Mouse (Mus musculus) spleen, adult 2 months (tissue): ENCODE data around the gene Ppm1g. TPM values are rescaled to one million over a fixed set of nuclear protein-coding genes. Genes with fewer than 3 reads are reported as not detected.

Source experiments
- DNase-seq, 2 experiments: peaks; one replicate each; pipeline versions ENCODE4 v3.0.0 to v3.0.0-alpha.2; 2012 to 2021; ENCODE audit warnings: low spot score in 2 of 2, low read depth in 1 of 2
- H3K27ac ChIP-seq: fragments of 200-500 bp; 2 replicates; pipeline ENCODE4 v1.5.1; 2012; ENCODE audit warnings: low read length, inconsistent platforms; ENCODE audit not compliant: insufficient read depth
- H3K27me3 ChIP-seq: fragments of 200-500 bp; 2 replicates; pipeline ENCODE4 v1.6.1; 2012; ENCODE audit warnings: mild to moderate bottlenecking, moderate library complexity, low read length, inconsistent platforms; ENCODE audit not compliant: control insufficient read depth, insufficient read depth
- H3K36me3 ChIP-seq: fragments of 200-500 bp; 2 replicates; pipeline ENCODE4 v1.6.1; 2012; ENCODE audit warnings: mild to moderate bottlenecking, low read length, inconsistent platforms; ENCODE audit not compliant: control insufficient read depth, insufficient read depth
- H3K4me1 ChIP-seq: fragments of 200-500 bp; 2 replicates; pipeline ENCODE4 v1.6.1; 2011; ENCODE audit warnings: inconsistent platforms; ENCODE audit not compliant: control insufficient read depth, insufficient read depth, insufficient read length
- H3K4me3 ChIP-seq: fragments of 200-500 bp; 2 replicates; pipeline ENCODE4 v1.5.1; 2011; ENCODE audit warnings: mild to moderate bottlenecking, inconsistent platforms; ENCODE audit not compliant: insufficient read depth, insufficient read length; ENCODE audit errors: extremely low read depth
- CTCF ChIP-seq: fragments of 200-500 bp; IDR thresholded peaks from 2 replicates; pipeline ENCODE4 v1.5.1; 2011; ENCODE audit warnings: mild to moderate bottlenecking, inconsistent platforms; ENCODE audit not compliant: insufficient read depth, insufficient read length, insufficient replicate concordance; ENCODE audit errors: extremely low read depth
- POLR2A ChIP-seq: fragments of 200-500 bp; IDR thresholded peaks from 2 replicates; pipeline ENCODE4 v1.6.1; 2011; ENCODE audit warnings: low read depth, low read length, inconsistent platforms
- WGBS: fragments of 180-500 bp; shearing (Covaris S2); methylation state at CpG from one replicate; pipeline ENCODE4 v1.1.7; 2018; 5-methylcytosine and 5-hydroxymethylcytosine counted together
- polyA plus RNA-seq: library from polyadenylated mRNA; depleted of rRNA; stranded (reverse); fragments of >200 nt; gene quantifications from 2 replicates; pipeline ENCODE4 v1.2.3, GENCODE M21; 2012; rRNA removed

Gene Ppm1g
- polyA plus RNA-seq, result 65.7 and 110 TPM in 2 replicates

GRCm38 (mm10) chr5:31220448-31221303 is at the start of gene Ppm1g:
Gene Ppm1g, minus strand, starts transcription at chr5:31220687.
- Histone ChIP-seq H3K4me1 (peaks cover 8% of the 10 kb centered on the region), H3K36me3 (no peaks in the 10 kb centered on the region), H3K27me3 (no peaks in the 10 kb centered on the region), H3K27ac (peak within 1 kb of the TSS; percentile 93), H3K4me3 (peak within 1 kb of the TSS; percentile 95)
- under 1% methylated on average over 61 of the region's 70 CpGs for WGBS
- no peak for TF ChIP-seq CTCF
- peak; percentile 95 for TF ChIP-seq POLR2A
- peak; percentile 88 to 97 for DNase-seq

GRCm38 (mm10) chr5:31267686-31268085 is 47.2 kb upstream of the Ppm1g start:
- TF ChIP-seq POLR2A (no peak), CTCF (no peak)
- Histone ChIP-seq H3K36me3 (peaks cover 6% of the 10 kb centered on the region), H3K4me1 (no peaks in the 10 kb centered on the region), H3K4me3 (no peak overlapping the region), H3K27me3 (no peaks in the 10 kb centered on the region), H3K27ac (no peak overlapping the region)
- DNase-seq, result no peak
- WGBS, result 71% methylated on average over 6 of the region's 6 CpGs

GRCm38 (mm10) chr5:31266101-31266500 is 45.6 kb upstream of the Ppm1g start:
- peaks cover 8% of the 10 kb centered on the region for H3K36me3 ChIP-seq
- 77% methylated on average over 7 of the region's 7 CpGs for WGBS
- no peaks in the 10 kb centered on the region for H3K27me3 ChIP-seq
- H3K4me1 ChIP-seq, result no peaks in the 10 kb centered on the region
- TF ChIP-seq CTCF, result no peak
- TF ChIP-seq POLR2A, result no peak
- H3K4me3 ChIP-seq, result no peak overlapping the region
- no peak for DNase-seq
- H3K27ac ChIP-seq, result no peak overlapping the region

GRCm38 (mm10) chr5:31257616-31258015 is 37.1 kb upstream of the Ppm1g start:
- Histone ChIP-seq H3K4me3 (no peak overlapping the region), H3K36me3 (peaks cover 12% of the 10 kb centered on the region; the same call in 1 of the 2 replicates), H3K4me1 (peaks cover 3% of the 10 kb centered on the region; the same call in 1 of the 2 replicates), H3K27ac (no peak overlapping the region), H3K27me3 (no peaks in the 10 kb centered on the region)
- TF ChIP-seq POLR2A (no peak), CTCF (no peak)
- no peak for DNase-seq
- WGBS, result 90% methylated on average over 11 of the region's 11 CpGs

- no peak for TF ChIP-seq POLR2A
- no peak for TF ChIP-seq CTCF
- H3K4me1 ChIP-seq, result peaks cover 3% of the 10 kb centered on the region; the same call in 1 of the 2 replicates
- H3K27me3 ChIP-seq, result no peaks in the 10 kb centered on the region
- no peak overlapping the region for H3K4me3 ChIP-seq
- peaks cover 22% of the 10 kb centered on the region for H3K36me3 ChIP-seq
- no peak for DNase-seq
- H3K27ac ChIP-seq, result no peak overlapping the region
- WGBS, result 43% methylated on average over 2 of the region's 2 CpGs
These were observed 35.5 kb upstream of the Ppm1g start for GRCm38 (mm10) chr5:31255971-31256370.

- Histone ChIP-seq H3K27me3 (no peaks in the 10 kb centered on the region), H3K4me1 (peaks cover 3% of the 10 kb centered on the region; the same call in 1 of the 2 replicates), H3K4me3 (no peak overlapping the region), H3K36me3 (peaks cover 28% of the 10 kb centered on the region), H3K27ac (no peak overlapping the region)
- no peak for DNase-seq
- WGBS, result 91% methylated on average over 2 of the region's 2 CpGs
- TF ChIP-seq CTCF, result no peak
- TF ChIP-seq POLR2A, result no peak
These were observed 34.9 kb upstream of the Ppm1g start for GRCm38 (mm10) chr5:31255381-31255780.

GRCm38 (mm10) chr5:31254901-31255300 is 34.4 kb upstream of the Ppm1g start:
- Histone ChIP-seq H3K4me1 (peaks cover 3% of the 10 kb centered on the region; the same call in 1 of the 2 replicates), H3K36me3 (peaks cover 32% of the 10 kb centered on the region), H3K27ac (no peak overlapping the region), H3K4me3 (no peak overlapping the region), H3K27me3 (no peaks in the 10 kb centered on the region)
- TF ChIP-seq POLR2A, result no peak
- no peak for TF ChIP-seq CTCF
- whole genome bisulfite sequencing, result 81% methylated on average over 8 of the region's 8 CpGs
- DNase-seq, result no peak
